Mouse (Mus musculus) embryonic stem cell, embryonic (primary cell): Measurements from ENCODE around the gene Cenpf.

Source experiments
- CTCF ChIA-PET, 4 experiments: fragments of 300-600 bp in 2 of 4; fragments of 350-600 bp in 2 of 4; sonication (Branson Sonifier 250); formaldehyde crosslinking; loops; one replicate each; lab custom pipeline; 2022; ENCODE audit warnings: inconsistent platforms in 2 of 4; lab: Charles Lee
- POLR2A ChIA-PET, 4 experiments: fragments of 300-600 bp in 2 of 4; fragments of 350-600 bp in 2 of 4; sonication (Branson Sonifier 250); formaldehyde crosslinking; loops; one replicate each; lab custom pipeline; 2022; ENCODE audit warnings: antibody characterized with exemption in 4 of 4, inconsistent platforms in 1 of 4; lab: Charles Lee

Cenpf gene

DNA sequence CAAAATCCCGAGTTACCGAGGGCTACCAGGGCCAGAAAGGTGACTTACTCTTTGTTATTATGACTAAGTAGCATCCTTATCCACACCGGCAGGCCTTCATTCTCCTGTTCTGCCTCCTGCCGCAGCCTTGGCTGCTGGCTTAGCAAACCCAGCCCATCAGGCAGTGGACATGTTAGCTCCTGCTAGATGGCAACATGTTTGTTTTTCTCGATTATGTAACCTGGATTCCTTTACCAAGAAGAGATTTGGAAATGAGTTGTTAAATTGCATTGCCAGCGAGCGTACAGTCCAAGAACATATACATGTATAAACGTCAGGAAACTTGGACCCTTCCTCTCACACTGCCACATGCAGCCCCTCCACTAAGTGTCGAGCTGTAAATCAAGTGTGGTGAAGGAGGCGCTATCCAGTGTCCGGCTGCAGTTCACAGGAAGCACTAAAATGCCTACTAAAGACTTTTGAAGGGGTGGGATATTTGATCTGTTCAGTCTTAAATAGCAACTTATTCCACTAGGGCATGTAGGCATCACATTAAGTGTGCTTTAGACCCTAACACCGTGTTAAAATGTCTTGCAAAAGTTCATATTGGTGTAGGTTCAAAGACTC is 18.3 kb upstream of the Cenpf start:
- CTCF ChIA-PET = no interaction called here
- POLR2A ChIA-PET = interaction anchor here in 1 of 4 experiments (0.5 to 1.6 kb wide), 3 partner anchors 20 to 46 kb away, joined by 3 read pairs; no protein-coding TSS in a partner anchor

DNA sequence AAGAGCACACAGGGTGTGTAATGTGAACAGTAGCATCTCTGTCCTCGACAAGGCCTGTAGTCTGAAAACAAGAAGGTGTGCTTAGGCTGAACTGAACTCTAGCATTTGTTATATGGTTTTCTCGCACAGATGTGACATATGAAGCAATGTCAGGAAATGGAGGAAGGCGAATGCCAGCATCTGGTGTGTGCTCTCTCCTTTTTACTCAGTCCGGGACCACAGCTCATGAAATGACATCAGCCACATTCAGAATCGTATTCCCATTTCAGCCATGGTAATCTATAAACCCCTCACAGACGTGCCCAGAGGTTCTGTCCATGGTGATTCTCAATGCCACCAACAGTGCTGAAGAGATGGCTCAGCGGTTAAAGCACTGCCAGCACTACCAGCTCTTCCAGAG is 15.7 kb upstream of the Cenpf start:
- ChIA-PET POLR2A (interaction anchor here in 3 of 4 experiments (1.0 to 2.3 kb wide), 6 partner anchors 33 to 180 kb away, joined by 3 to 10 read pairs (median 3); no protein-coding TSS in a partner anchor), CTCF (interaction anchor here (0.5 to 2.9 kb wide), 17 partner anchors 41 to 1509 kb away, joined by 3 to 24 read pairs (median 4); no protein-coding TSS in a partner anchor)

DNA sequence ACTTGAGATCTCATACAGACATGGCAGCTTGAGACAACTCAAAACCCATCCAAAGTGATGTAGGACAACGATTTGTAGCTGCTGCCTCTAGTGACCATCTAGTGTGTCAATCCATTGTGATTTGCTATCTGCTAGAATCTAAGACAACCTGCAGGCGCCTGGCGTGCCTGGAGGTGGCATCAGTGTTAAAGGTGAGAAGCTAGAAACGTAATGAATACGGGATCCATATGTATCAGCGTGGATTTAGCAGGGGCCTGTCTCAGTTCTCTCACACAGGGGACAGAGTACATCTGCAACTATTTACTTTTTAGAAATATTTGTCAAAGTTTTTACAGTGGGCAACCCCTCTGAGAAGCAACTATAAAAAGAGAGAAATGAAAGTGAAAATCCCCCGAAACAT is 15.3 kb upstream of the Cenpf start:
- POLR2A ChIA-PET = interaction anchor here in 3 of 4 experiments (0.6 to 2.3 kb wide), 7 partner anchors 33 to 181 kb away, joined by 3 to 10 read pairs (median 3); no protein-coding TSS in a partner anchor
- CTCF ChIA-PET = interaction anchor here (0.5 to 2.9 kb wide), 18 partner anchors 41 to 1510 kb away, joined by 3 to 24 read pairs (median 4); no protein-coding TSS in a partner anchor

DNA sequence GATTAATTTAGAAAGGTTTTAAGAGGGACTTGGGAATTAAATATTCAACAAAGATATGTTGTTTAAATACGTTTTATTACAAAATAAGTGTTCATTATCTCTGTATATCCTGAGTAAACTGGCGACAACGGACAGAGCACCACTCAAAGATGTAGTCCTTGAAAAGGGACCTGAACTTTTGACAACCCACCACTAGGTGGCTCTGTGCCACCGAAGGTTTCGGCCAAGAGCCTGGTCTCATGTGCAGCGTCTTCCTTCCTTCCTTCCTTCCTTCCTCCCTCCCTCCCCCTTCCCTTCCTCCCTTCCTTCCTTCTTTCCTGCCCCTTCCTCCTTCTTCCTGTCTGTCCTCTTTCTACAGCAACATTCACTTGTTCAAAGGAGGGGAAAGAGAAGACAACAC is 13.1 kb upstream of the Cenpf start:
- ChIA-PET POLR2A (no interaction called here), CTCF (interaction anchor here in 1 of 4 experiments (0.7 kb wide), 1 partner anchor 608 kb away, joined by 3 read pairs; no protein-coding TSS in a partner anchor)

DNA sequence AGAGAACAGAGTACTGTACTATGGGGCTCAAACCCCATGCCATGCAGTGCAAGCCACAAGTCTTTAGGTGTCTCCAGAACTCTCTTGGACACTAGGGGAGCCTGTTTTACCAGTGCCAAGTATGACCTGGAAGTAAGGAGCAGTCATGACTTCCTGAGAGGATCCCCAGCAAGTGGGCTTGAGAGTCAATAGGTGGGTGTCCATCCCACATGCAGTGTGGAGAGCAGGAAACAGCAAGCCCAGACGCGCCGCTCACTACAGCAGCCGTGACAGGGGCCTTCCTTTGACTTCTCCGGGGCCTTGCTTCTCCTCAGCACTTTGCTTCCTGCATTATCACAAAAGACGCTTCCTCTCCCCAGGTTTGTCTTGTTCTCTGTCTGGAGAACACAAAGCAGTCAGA is 12.3 kb upstream of the Cenpf start:
- POLR2A ChIA-PET = no interaction called here
- CTCF ChIA-PET = interaction anchor here in 1 of 4 experiments (0.7 kb wide), 1 partner anchor 170 kb away, joined by 3 read pairs; no protein-coding TSS in a partner anchor

DNA sequence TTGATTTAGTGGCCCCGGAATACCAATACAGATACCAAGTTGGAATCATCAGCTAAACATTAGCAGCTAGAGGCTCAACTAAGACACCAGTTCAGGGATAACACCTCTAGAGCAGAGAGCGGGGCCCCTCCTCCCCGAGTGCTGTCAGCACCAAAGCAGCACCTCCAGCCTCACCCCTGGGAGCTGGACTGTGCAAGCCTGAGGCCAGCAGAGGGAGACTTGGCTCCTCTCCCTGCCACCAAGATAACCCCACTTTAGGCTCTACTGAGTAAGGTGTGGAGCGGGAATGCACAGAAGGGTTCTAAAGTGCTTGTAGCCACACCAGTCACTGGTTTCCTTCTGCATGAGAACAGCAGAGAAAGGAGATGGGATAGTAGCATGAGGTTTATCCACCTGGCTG is 10.5 kb upstream of the Cenpf start:
- CTCF ChIA-PET = interaction anchor here in 3 of 4 experiments (0.8 to 2.2 kb wide), 6 partner anchors 169 to 229 kb away, joined by 3 to 10 read pairs (median 4); no protein-coding TSS in a partner anchor
- POLR2A ChIA-PET = interaction anchor here in 1 of 4 experiments (0.8 kb wide), 1 partner anchor 185 kb away, joined by 3 read pairs; no protein-coding TSS in a partner anchor

DNA sequence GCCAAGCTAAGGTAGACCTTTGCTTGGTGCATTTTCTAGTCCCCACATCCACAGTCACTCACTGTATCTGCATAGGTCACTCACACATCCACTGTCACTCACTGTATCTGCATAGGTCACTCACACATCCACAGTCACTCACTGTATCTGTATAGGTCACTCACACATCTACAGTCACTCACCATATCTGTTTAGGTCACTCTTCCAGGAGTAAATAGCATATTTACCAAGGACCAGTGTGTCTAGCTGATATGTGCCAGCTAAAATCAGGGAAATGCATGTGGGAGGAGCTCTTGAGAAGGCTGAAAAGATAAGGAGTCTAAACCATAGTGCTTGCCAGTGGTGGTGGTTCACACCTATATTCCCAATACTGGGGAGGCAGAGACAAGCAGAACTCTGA is 7.4 kb upstream of the Cenpf start:
- ChIA-PET CTCF (interaction anchor here in 1 of 4 experiments (0.6 kb wide), 1 partner anchor 185 kb away, joined by 4 read pairs; no protein-coding TSS in a partner anchor), POLR2A (interaction anchor here in 3 of 4 experiments (0.6 to 2.1 kb wide), 5 partner anchors 7 to 1172 kb away, joined by 3 to 4 read pairs (median 4); partner anchors contain the start of gene Cenpf (in 1 of the 3))

DNA sequence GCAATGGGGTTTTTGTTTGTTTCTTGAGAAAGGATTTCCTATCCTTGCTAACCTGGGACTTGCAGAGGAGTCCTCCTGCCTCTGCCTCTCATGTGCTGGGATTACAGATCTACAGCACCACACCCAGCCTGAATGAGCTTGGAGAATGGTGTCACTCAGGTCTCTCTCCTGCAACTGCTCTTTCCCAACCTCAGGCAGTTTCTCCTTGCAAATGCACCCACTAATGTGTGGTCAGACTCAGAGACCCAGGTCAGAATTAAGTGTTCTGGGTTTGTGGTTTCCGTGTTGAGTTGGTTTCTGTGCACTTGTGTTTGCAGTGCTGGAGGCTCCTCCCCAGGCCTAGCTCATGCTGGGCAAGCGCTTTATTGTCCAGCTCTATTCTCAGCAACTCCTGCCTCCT is 6.5 kb upstream of the Cenpf start:
- POLR2A ChIA-PET = interaction anchor here (0.6 to 1.5 kb wide), 5 partner anchors 11 to 1171 kb away, joined by 3 to 4 read pairs (median 3); no protein-coding TSS in a partner anchor
- CTCF ChIA-PET = interaction anchor here in 2 of 4 experiments (0.7 to 0.8 kb wide), 3 partner anchors 123 to 587 kb away, joined by 3 to 4 read pairs (median 3); no protein-coding TSS in a partner anchor

DNA sequence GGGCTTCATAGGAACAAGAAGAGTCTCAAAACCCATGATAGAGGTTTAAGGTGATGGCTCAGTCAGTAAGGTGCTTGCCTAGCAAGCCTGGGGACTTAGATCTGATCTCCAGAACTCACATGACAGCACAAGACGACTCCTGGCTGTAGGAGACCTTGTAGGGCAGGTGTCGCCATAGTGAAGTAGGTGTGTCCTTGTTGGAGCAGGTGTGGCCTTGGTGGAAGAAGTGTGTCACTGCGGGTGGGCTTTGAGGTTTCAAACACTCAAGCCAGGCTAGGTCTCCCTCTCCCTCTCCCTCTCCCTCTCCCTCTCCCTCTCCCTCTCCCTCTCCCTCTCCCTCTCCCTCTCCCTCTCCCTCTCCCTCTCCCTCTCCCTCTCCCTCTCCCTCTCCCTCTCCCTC is 4.6 kb upstream of the Cenpf start:
- CTCF ChIA-PET = interaction anchor here in 1 of 4 experiments (1.5 kb wide), 1 partner anchor 191 kb away, joined by 3 read pairs; no protein-coding TSS in a partner anchor
- POLR2A ChIA-PET = interaction anchor here in 1 of 4 experiments (0.8 to 1.2 kb wide), 2 partner anchors 18 to 141 kb away, joined by 3 read pairs; no protein-coding TSS in a partner anchor

DNA sequence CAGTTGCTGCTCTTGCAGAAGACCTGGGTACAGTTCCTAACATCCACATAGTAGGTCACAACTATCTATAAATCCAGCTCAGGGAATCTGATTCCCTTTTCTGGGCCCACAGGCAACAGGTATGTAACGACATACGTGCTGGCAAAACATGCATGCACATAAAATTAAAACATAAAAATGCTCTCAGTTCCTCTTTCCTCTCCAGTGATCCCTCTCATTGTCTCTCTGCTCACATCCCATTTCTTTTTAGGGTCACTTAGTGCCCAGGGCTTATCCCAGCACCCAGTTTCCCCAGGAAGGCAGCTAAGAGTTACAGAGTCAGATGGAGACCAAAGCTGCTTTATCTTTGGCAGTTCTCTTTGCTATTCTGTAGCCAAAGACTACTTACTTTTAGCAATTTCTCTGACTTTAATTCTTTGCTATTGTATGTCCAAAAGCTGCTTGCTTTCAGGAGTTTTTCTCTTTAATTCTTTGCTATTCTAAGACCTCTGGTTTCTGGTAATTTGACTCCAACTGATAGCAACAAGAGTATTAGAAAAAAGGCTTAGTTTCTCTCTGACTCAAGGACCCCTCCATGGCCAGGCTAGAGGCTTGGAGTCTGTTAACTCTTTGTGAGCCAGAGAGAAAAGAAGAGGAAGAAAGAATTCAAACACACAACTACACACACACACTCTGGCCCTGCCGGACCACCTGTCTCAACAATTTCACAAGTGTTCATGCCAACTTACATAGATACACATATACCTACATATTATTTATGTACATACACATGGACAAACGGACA is 1.4 kb upstream of the Cenpf start:
- CTCF ChIA-PET = no interaction called here
- POLR2A ChIA-PET = interaction anchor here in 1 of 4 experiments (1.6 kb wide), 1 partner anchor 14 kb away, joined by 4 read pairs; no protein-coding TSS in a partner anchor

DNA sequence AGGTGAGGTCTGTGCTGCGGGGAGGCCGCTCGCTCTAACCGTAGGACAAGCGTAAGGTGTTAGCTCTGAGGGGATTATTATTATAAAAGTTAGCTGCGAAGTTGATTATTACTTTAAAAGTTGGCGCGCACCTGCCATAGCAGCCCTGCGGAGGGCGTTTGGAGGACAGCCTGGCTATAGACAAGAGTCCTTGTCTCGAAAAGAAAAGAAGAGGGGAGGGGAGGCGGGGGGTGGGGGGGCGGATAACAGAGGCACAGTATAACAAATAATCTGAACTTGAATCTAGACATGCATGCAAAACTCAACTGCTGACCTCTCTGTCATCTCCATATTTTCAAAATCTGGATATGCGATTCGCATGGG is 483 bp upstream of the Cenpf start:
- ChIA-PET POLR2A (interaction anchor here in 2 of 4 experiments (0.6 to 1.6 kb wide), 17 partner anchors 8 to 234 kb away, joined by 3 to 6 read pairs (median 4); partner anchors contain the start of gene Smyd2 (in 1 of the 2)), CTCF (interaction anchor here in 2 of 4 experiments (1.0 to 1.4 kb wide), 3 partner anchors 11 to 195 kb away, joined by 3 to 7 read pairs (median 4); no protein-coding TSS in a partner anchor)

DNA sequence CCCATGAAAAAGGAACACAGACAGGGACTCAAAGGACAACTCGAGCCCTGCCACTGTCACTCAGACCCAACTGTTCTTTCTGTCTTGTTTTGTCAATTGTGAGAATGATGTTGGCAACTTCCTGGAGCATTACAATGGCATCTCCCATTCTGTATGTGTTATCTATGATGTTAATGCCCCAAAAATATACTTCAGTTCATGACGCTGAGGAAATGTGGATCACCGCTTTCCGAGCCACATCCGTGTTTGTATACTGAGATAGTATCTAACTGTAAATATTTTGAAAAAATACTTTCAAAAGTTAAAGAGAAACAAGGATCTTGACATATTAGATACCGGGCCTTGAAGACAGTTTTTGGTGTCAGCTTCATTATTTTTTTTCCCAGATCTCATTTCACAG is 1.9 kb downstream of the Cenpf start:
- POLR2A ChIA-PET = interaction anchor here in 1 of 4 experiments (0.6 to 2.3 kb wide), 6 partner anchors 22 to 1880 kb away, joined by 3 to 4 read pairs (median 4); partner anchors contain the start of gene Kctd3
- CTCF ChIA-PET = interaction anchor here in 1 of 4 experiments (1.0 kb wide), 1 partner anchor 459 kb away, joined by 6 read pairs; no protein-coding TSS in a partner anchor

DNA sequence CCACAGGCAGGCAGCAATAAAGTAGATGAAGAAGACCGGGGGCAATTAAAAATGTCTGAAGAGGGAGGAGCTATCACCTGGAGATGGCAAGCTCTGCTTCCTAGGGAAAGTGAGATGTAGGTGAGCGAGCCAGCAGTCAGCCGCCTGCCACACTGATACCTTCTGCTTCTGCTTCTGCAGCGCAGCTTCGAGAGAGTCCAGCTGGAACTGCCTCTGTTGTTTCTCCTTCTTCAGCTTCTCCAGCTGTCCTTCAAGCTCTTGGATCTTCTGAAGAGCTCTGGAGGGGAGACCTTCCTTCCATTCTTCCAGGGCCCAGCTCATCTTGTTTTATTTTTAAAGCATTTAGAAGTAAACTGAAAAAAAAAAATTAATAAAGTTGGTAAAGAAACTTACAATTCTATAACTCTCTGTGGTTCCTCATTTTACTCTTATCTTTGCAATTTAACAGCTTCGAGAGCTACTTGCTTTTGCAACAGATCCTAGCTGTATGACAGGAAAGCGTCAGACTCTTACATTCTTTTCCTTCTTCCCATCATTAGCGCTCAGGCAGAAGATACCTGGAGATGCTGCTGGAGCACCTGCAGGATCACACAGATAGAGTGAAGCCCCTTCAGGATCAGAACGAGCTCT is 3.0 kb downstream of the Cenpf start:
- ChIA-PET CTCF (interaction anchor here in 1 of 4 experiments (1.0 kb wide), 1 partner anchor 458 kb away, joined by 6 read pairs; no protein-coding TSS in a partner anchor), POLR2A (interaction anchor here in 3 of 4 experiments (0.7 to 2.3 kb wide), 5 partner anchors 11 to 204 kb away, joined by 3 to 4 read pairs (median 3); no protein-coding TSS in a partner anchor)

DNA sequence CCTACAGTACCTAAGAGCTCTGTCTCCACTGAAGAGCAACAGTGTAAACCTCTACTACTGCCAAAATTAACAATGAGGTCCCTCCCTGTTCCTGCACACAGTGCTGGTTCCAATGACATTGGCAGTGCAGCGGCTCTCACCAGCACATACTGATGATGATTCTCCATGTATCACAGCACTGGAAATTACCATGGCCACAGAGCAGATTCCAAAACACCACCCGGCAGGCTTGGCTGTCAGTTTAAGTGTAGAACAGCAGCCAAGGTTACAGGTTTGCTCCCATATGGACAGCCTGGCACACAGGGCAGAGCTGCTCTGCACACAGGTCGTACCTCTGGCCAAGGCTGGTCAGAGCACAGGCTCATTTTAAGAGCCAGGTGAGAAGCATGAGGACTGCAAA is 8.3 kb downstream of the Cenpf start:
- ChIA-PET CTCF (no interaction called here), POLR2A (interaction anchor here in 2 of 4 experiments (0.6 kb wide), 2 partner anchors 336 to 681 kb away, joined by 3 to 5 read pairs; no protein-coding TSS in a partner anchor)

DNA sequence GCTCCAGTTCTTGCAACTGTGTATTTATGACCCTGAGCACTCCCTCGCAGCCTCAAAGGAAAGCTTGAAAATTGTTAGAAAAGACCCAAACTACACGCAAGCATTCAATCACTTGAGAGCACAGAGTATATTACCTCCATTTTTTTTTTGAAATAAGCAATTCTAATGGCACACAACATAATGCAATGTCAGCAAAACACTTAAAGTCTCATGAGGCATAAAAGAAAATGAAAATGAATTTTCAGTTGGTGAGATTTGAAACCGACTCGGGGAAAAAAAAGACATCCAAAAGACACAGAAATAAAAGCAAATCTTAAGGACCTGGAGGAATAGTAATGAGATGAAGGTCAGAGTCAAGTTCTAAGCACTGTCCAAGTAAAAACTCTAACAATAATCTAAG is 11.9 kb downstream of the Cenpf start:
- ChIA-PET CTCF (no interaction called here), POLR2A (interaction anchor here in 2 of 4 experiments (1.3 to 1.4 kb wide), 2 partner anchors 12 kb away, joined by 4 to 5 read pairs; partner anchors contain the start of gene Cenpf (in 2 of the 2))

DNA sequence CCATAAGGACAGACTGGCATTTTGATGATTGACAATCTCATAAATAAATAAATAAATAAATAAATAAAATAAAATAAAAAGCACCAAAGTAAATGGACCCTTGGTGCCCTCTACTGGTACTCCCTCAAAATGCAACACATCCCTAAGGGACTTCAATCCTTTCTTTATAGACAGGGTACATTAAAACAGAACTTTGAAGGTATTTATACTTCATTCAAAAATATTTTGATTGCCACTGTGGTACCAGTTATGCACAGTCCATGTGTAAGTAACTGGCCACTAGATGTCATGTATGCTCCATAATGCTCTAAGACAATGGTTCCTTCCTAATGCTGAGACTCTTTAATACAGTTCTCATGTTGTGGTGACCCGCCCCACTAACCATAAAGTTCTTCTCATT is 12.5 kb downstream of the Cenpf start:
- ChIA-PET CTCF (no interaction called here), POLR2A (interaction anchor here in 2 of 4 experiments (1.0 to 2.3 kb wide), 4 partner anchors 11 to 13 kb away, joined by 3 to 12 read pairs (median 4); partner anchors contain the start of gene Cenpf (in 2 of the 2))

DNA sequence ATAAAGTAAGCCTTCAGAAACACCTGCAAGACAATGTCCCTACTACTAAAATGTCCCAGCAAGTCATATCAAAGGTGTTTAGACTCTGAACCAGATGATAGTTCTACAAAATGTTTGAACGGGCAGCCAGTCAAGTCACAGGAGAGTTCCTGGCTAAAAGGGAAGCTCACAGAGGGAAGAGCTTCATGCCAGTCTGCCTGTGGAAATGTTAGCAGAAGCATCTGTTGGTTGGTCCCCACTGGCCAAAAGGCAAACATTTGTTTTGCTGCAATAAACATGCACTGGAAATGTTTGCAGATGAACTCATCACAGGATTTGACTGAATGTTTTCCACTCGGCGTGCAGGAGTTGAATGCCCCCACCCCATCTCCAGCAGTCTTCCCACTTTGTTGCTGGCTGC is 21.9 kb downstream of the Cenpf start:
- CTCF ChIA-PET = no interaction called here
- POLR2A ChIA-PET = interaction anchor here in 2 of 4 experiments (1.1 to 1.3 kb wide), 2 partner anchors 12 to 20 kb away, joined by 3 read pairs; no protein-coding TSS in a partner anchor
